In the genomic region with DNA sequence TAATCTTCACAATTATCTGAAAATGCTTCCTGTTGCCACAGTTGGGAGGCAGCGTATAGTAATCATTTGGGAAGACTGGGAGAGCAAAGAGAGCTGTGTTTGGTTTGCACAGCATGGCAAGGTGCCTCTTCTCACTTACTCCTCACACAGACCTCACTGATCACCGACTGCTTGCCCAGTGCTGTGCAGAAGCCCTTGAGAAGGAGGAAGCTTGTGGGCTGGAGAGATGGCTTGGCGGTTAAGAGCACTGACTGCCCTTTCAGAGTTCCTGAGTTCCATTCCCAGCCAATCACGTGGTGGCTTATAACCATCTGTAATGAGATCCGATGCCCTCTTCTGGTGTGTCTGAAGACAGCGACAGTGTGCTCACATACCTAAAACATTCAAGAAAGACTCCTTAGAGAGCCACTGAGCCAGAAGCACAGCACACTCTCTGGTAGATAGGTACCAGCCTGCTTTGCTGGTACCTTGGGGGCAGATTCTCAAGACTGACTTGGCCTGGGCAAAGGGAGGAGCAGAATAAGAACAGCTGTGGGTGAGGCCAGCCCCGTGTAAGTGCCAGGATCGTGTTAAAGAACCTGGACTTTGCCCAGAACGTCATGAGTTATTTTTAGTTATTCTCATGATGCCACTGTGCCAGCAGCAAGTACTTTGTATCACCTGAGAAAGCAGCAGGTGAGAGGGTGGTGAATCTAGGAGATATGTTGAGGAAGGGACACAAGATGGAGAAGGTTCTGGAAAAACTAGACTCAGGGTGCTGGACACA, we compare ENCODE assay signal across 19 mouse cellular contexts. TPM values are rescaled to one million over a fixed set of nuclear protein-coding genes. Genes with fewer than 3 reads are reported as not detected.
DNase-seq lines count a peak whose midpoint lies in the region; ATAC-seq and TF ChIP-seq lines count a peak whose summit lies in the region.
"Had no signal": no experiment of that assay in that cellular context is flagged by ENCODE, and none has a peak within 500 bp of the region (broad histone marks: within the 10 kb centered on the region; RNA-seq: fewer than 3 reads in every experiment).

No protein-coding gene starts in this region.

- WGBS in small intestine, adult 2 months: 23% methylated on average over 9 of the region's 9 CpGs

- peak overlapping the region; percentile 56 for H3K4me3 ChIP-seq in megakaryocyte, embryonic 14.5 days (replicated peaks)
- H3K4me3 ChIP-seq in small intestine, adult 2 months (ENCODE audit: low read depth, low read length): peak overlapping the region; percentile 34
- H3K4me3 ChIP-seq: hindbrain, embryonic 13.5 days; limb, embryonic 12.5 days had no signal

- no peak for TF ChIP-seq CTCF in small intestine, adult 2 months (IDR thresholded peaks at IDR 0.05; ENCODE audit: extremely low read depth, insufficient read length, insufficient replicate concordance, low read depth, low read length)

- TF ChIP-seq POLR2A in small intestine, adult 2 months (IDR thresholded peaks at IDR 0.05; ENCODE audit: low read depth, low read length): 0 out of 2 replicates have a peak, but pooled peaks have one; percentile 37

- peak overlapping the region; percentile 94 for H3K27ac ChIP-seq in small intestine, adult 2 months (ENCODE audit: insufficient read depth, low read depth, low read length)
- H3K27ac ChIP-seq: hindbrain, embryonic 13.5 days; kidney, postnatal 0 days; limb, embryonic 12.5 days had no signal

- no peak for ATAC-seq in megakaryocyte, adult 5-6 weeks (ENCODE audit: poor library complexity, severe bottlenecking)
- ATAC-seq: forebrain, embryonic 16.5 days had no signal

- peaks cover 40% of the 10 kb centered on the region for H3K4me1 ChIP-seq in megakaryocyte, embryonic 14.5 days
- peaks cover 26% of the 10 kb centered on the region for H3K4me1 ChIP-seq in small intestine, adult 2 months (ENCODE audit: control insufficient read depth, insufficient read depth, insufficient read length, low read length)

- no peaks in the 10 kb centered on the region for H3K9me3 ChIP-seq in megakaryocyte, embryonic 14.5 days
- H3K9me3 ChIP-seq: hindbrain, embryonic 13.5 days; limb, embryonic 12.5 days had no signal

- peaks cover 2% of the 10 kb centered on the region for H3K27me3 ChIP-seq in megakaryocyte, embryonic 14.5 days (replicated peaks)
- no peaks in the 10 kb centered on the region for H3K27me3 ChIP-seq in small intestine, adult 2 months (ENCODE audit: control insufficient read depth, insufficient read depth, low read length)
- H3K27me3 ChIP-seq: hindbrain, embryonic 13.5 days; limb, embryonic 12.5 days had no signal

- H3K36me3 ChIP-seq in megakaryocyte, embryonic 14.5 days (replicated peaks; ENCODE audit: low read length): peaks cover 20% of the 10 kb centered on the region
- H3K36me3 ChIP-seq in small intestine, adult 2 months (ENCODE audit: control insufficient read depth, insufficient read depth, low read length): peaks cover 2% of the 10 kb centered on the region; the same call in 1 of the 2 replicates

- peak; percentile 18 to 19 for DNase-seq in cerebellum, postnatal 25 days
- DNase-seq in cerebellum, adult 11-12 months: no peak
- peak; percentile 68 for DNase-seq in kidney, adult 11 months
- DNase-seq in kidney, postnatal 10 days: no peak
- DNase-seq in spleen, postnatal 10 days (ENCODE audit: low spot score in 2 of 2): no peak
- DNase-seq: adrenal gland, adult 2 months; cerebellum, adult 9-11 months; lung, adult 2 months; thymus, adult 2 months had no signal

RNA-seq across cellular contexts. Expression of a gene that starts 1.4 kb away (rescaled TPM):
- 2.4 and 3.5 TPM in 2 replicates for polyA plus RNA-seq in megakaryocyte, embryonic 14.5 days (2012; ENCODE audit: insufficient read depth, low replicate concordance)
- total RNA-seq in megakaryocyte, adult 5-6 weeks (2015): 85.9 and 98.4 TPM in 2 replicates
- total RNA-seq in megakaryocyte, adult 5-6 weeks (2017): 93.7 and 107 TPM in 2 replicates
- polyA plus RNA-seq in small intestine, adult 2 months (2012; rRNA removed): 5.0 and 12.2 TPM in 2 replicates

RNA-seq across cellular contexts. Expression of a gene that starts 15.2 kb away (rescaled TPM):
- polyA plus RNA-seq in megakaryocyte, embryonic 14.5 days (2012; ENCODE audit: insufficient read depth, low replicate concordance): 0.47 TPM in 1 of 2 replicates, not detected in the other
- total RNA-seq in megakaryocyte, adult 5-6 weeks (2015): not detected in 2 replicates
- not detected in 2 replicates for total RNA-seq in megakaryocyte, adult 5-6 weeks (2017)
- 0.85 and 1.6 TPM in 2 replicates for polyA plus RNA-seq in small intestine, adult 2 months (2012; rRNA removed)
- total RNA-seq: gastrocnemius, postnatal 36 days; megakaryocyte-erythroid progenitor cell, adult 5-6 weeks; monocyte, adult 5-6 weeks had no signal

RNA-seq across cellular contexts. Expression of a gene that starts 25.3 kb away (rescaled TPM):
- polyA plus RNA-seq in megakaryocyte, embryonic 14.5 days (2012; ENCODE audit: insufficient read depth, low replicate concordance): 0.13 and 1.0 TPM in 2 replicates
- total RNA-seq in megakaryocyte, adult 5-6 weeks (2015): not detected in 2 replicates
- total RNA-seq in megakaryocyte, adult 5-6 weeks (2017): not detected in 2 replicates
- 20.6 and 28.7 TPM in 2 replicates for polyA plus RNA-seq in small intestine, adult 2 months (2012; rRNA removed)
- total RNA-seq: megakaryocyte-erythroid progenitor cell, adult 5-6 weeks; monocyte, adult 5-6 weeks had no signal

RNA-seq across cellular contexts. Expression of a gene that starts 49.4 kb away (rescaled TPM):
- 0.68 and 1.1 TPM in 2 replicates for polyA plus RNA-seq in megakaryocyte, embryonic 14.5 days (2012; ENCODE audit: insufficient read depth, low replicate concordance)
- 0.36 and 1.1 TPM in 2 replicates for total RNA-seq in megakaryocyte, adult 5-6 weeks (2015)
- total RNA-seq in megakaryocyte, adult 5-6 weeks (2017): 0.94 and 1.7 TPM in 2 replicates
- polyA plus RNA-seq in small intestine, adult 2 months (2012; rRNA removed): 4.4 and 7.0 TPM in 2 replicates

Comparison
In these comparisons a context has a peak if more than half of its experiments do, and no peak if none do; other contexts are left out.
1. DNase-seq: peak in cerebellum, postnatal 25 days (2 of 2) and kidney, adult 11 months (single experiment); none in cerebellum, adult 11-12 months (single experiment), kidney, postnatal 10 days (single experiment) and spleen, postnatal 10 days (0 of 2).
2. RNA of a gene that starts 25.3 kb away (polyA plus RNA-seq): 20.6 to 28.7 TPM in small intestine, adult 2 months; 0.13 to 1.0 TPM in megakaryocyte, embryonic 14.5 days; every median in the first group is over 10 times any median in the second.